Mouse (Mus musculus) hindbrain, embryonic 16.5 days (tissue): ENCODE measurements around the gene Marc1. TPM values are rescaled to one million over a fixed set of nuclear protein-coding genes. Genes with fewer than 3 reads are reported as not detected.

Source experiments
- ATAC-seq: fragments of 200-750 bp; cut with Nextera tagmentation; 2 replicates; pipeline ENCODE4 v1.8.0; 2017; ENCODE audit warnings: moderate TSS enrichment, moderate library complexity
- H3K27ac ChIP-seq: fragments of 300-500 bp; sonication (generic); 2 replicates; pipeline ENCODE4 v1.5.1; 2014; ENCODE audit warnings: low read depth, mild to moderate bottlenecking, control low read depth, low read length, moderate library complexity
- H3K27me3 ChIP-seq: fragments of 300-500 bp; sonication (generic); replicated peaks from 2 replicates; pipeline ENCODE4 v1.6.1; 2014; ENCODE audit warnings: low read length; ENCODE audit not compliant: control insufficient read depth, insufficient read depth
- H3K36me3 ChIP-seq: fragments of 300-500 bp; sonication (generic); 2 replicates; pipeline ENCODE4 v1.6.1; 2014; ENCODE audit warnings: mild to moderate bottlenecking, low read length, moderate library complexity, mixed read lengths; ENCODE audit not compliant: control insufficient read depth, insufficient read depth
- H3K4me1 ChIP-seq: fragments of 300-500 bp; sonication (generic); 2 replicates; pipeline ENCODE4 v1.6.1; 2014; ENCODE audit warnings: low read depth, low read length; ENCODE audit not compliant: control insufficient read depth, insufficient read depth
- H3K4me2 ChIP-seq: fragments of 300-500 bp; sonication (generic); 2 replicates; pipeline ENCODE4 v1.6.1; 2014; ENCODE audit warnings: mild to moderate bottlenecking, low read length, control low read depth, moderate library complexity
- H3K4me3 ChIP-seq: fragments of 300-500 bp; sonication (generic); 2 replicates; pipeline ENCODE4 v1.5.1; 2014; ENCODE audit warnings: mild to moderate bottlenecking, low read length, control low read depth, moderate library complexity
- H3K9ac ChIP-seq: fragments of 300-500 bp; sonication (generic); 2 replicates; pipeline ENCODE4 v1.6.1; 2014; ENCODE audit warnings: low read depth, mild to moderate bottlenecking, control low read depth, low read length, moderate library complexity
- H3K9me3 ChIP-seq: fragments of 300-500 bp; sonication (generic); 2 replicates; pipeline ENCODE4 v1.6.1; 2014; ENCODE audit warnings: mild to moderate bottlenecking, low read length, moderate library complexity; ENCODE audit not compliant: control insufficient read depth
- WGBS: fragments of 180-500 bp; shearing (Covaris S2); extraction: QIAGEN DNeasy Blood & Tissue Kit; methylation state at CpG from one replicate; pipeline ENCODE4 v1.1.7; 2014; 5-methylcytosine and 5-hydroxymethylcytosine counted together
- microRNA counts: library from miRNA; unstranded; fragments of <30 nt; microRNA quantifications from one replicate; lab custom pipeline; 2016
- microRNA-seq: library from miRNA; unstranded; fragments of <30 nt; microRNA quantifications from one replicate; pipeline ENCODE4, GENCODE M21; 2017
- polyA plus RNA-seq: library from polyadenylated mRNA; unstranded; fragments of >200 nt; fragmentation: Nextera tagmentation; extraction: Ambion mirVana; gene quantifications from 2 replicates; pipeline ENCODE4 v1.2.1, GENCODE M21; 2015

Gene Marc1
- polyA plus RNA-seq, 1 experiment from 2014 or later = 0.24 TPM

GRCm38 (mm10) chr1:184748692-184749152, 62.4 kb downstream of the Marc1 start:
- H3K9ac ChIP-seq = no peak overlapping the region
- no peak for ATAC-seq
- H3K4me2 ChIP-seq = peak overlapping the region; percentile 23; the same call in 1 of the 2 replicates
- no peaks in the 10 kb centered on the region for H3K9me3 ChIP-seq
- H3K4me1 ChIP-seq = no peaks in the 10 kb centered on the region; the same call in 1 of the 2 replicates
- no peak overlapping the region for H3K27ac ChIP-seq
- H3K36me3 ChIP-seq = no peaks in the 10 kb centered on the region
- 40% methylated on average over 14 of the region's 14 CpGs for WGBS
- H3K27me3 ChIP-seq = no peaks in the 10 kb centered on the region
- H3K4me3 ChIP-seq = no peak overlapping the region

- Histone ChIP-seq H3K27ac (no peak overlapping the region), H3K4me2 (no peak overlapping the region), H3K36me3 (no peaks in the 10 kb centered on the region), H3K4me1 (peaks cover 3% of the 10 kb centered on the region; the same call in 1 of the 2 replicates), H3K9ac (no peak overlapping the region), H3K27me3 (peaks cover 48% of the 10 kb centered on the region), H3K9me3 (no peaks in the 10 kb centered on the region), H3K4me3 (no peak overlapping the region)
- 0 out of 2 replicates have a peak, but pooled peaks have one; percentile 63 for ATAC-seq
- WGBS = 7% methylated on average over 12 of the region's 14 CpGs
Measured at GRCm38 (mm10) chr1:184737876-184738479, 73.1 kb downstream of the Marc1 start.

DNA sequence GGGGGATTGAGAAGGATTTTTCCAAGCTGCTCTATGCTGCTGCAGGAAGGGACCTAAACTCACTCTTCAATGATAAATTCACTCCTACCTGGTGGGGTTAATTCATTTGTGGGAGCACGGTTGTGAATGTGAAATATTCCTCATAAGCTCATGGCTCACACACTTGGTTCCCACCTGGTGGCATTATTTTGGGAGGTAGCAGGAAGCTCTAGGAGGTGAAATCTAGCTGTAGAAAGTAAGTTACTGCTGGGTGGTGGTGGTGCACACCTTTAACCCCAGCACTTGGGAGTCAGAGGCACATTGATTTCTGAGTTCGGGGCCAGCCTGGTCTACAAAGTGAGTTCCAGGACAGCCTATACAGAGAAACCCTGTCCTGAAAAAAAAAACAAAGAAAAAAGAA, 73.9 kb downstream of the Marc1 start:
- H3K9ac ChIP-seq = no peak overlapping the region
- H3K4me3 ChIP-seq = no peak overlapping the region
- no peak overlapping the region for H3K4me2 ChIP-seq
- H3K9me3 ChIP-seq = no peaks in the 10 kb centered on the region
- H3K27ac ChIP-seq = no peak overlapping the region
- WGBS = 26% methylated on average over 2 of the region's 2 CpGs
- no peak for ATAC-seq
- H3K36me3 ChIP-seq = no peaks in the 10 kb centered on the region
- peaks cover 53% of the 10 kb centered on the region for H3K27me3 ChIP-seq
- peaks cover 3% of the 10 kb centered on the region; the same call in 1 of the 2 replicates for H3K4me1 ChIP-seq

MicroRNA genes within 50 kb of the gene (microRNA counts, 519-probe panel; counts per million panel counts)
- microRNA mmu-miR-1981 (lab: Ali Mortazavi, UCI) = 2,769 counts per million, percentile 74 among the panel's probes with 10 or more counts

Small RNA genes lying within 50 kb of the gene (microRNA-seq; reads per million reads assigned to microRNA genes)
- gene Mir1981 = 70.6 reads per million, percentile 44 among the genes with 10 or more reads in this experiment

Other genes with a start within 250 kb of the Marc1 start
- 2.3 and 2.4 TPM in 2 replicates for gene Hlx, start 78.7 kb downstream of the Marc1 start, polyA plus RNA-seq
- gene Marc2, start 35.1 kb upstream of the Marc1 start, polyA plus RNA-seq = 121 and 129 TPM in 2 replicates
- gene C130074G19Rik, start 71.9 kb upstream of the Marc1 start, polyA plus RNA-seq = 0.97 and 1.0 TPM in 2 replicates
- 11.5 and 11.8 TPM in 2 replicates for gene Mark1, start 188.3 kb upstream of the Marc1 start, polyA plus RNA-seq